Mouse (Mus musculus) ES-Bruce4 (cell line): ENCODE measurements around the gene 4930568D16Rik.

ENCODE experiments used
- CTCF ChIP-seq: IDR thresholded peaks from one replicate; pipeline ENCODE4 v1.8.1; 2011; ENCODE audit warnings: low read depth, low read length
- EP300 ChIP-seq: IDR thresholded peaks from 2 replicates; pipeline ENCODE4 v1.6.1; 2011; ENCODE audit warnings: low read depth, low read length; ENCODE audit not compliant: insufficient read depth

DNA sequence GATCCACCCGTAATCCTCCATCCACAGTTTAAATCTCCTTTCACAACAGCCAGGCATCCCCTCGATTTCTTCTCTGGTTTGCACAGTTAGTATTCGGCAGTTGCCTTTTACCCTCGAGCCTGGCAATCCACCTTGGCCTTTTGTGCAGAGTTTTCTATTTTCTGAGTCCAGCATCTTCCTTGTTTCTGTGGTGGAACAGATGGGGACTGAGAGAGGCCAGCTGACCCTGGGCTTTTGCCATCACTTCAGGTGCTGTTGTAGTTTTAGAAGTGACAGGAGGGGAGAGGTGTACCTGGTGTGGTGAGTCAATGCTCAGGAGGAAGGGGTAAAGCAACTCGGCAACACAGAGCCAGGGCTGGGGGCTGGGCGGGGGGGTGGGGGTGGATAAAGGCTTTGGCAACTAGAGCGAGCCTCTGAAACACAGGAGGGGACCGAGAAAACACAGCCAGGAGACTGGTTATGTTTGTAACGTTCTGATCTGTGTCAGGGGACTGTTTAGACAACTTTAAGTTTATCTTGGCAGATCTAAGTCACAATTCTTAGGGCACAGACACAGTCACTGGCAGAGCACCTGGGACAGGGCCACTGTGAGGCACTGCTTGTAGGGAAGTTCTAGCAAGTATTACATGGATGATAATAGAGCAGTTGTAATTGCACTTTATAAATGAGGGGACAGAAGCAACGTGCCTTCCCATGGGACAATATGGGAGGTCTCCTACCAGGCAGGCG lies 39.3 kb downstream of the 4930568D16Rik start:
- TF ChIP-seq CTCF (no peak), EP300 (no peak)
